ENCODE assay signal across 18 mouse cellular contexts in the genomic region with DNA sequence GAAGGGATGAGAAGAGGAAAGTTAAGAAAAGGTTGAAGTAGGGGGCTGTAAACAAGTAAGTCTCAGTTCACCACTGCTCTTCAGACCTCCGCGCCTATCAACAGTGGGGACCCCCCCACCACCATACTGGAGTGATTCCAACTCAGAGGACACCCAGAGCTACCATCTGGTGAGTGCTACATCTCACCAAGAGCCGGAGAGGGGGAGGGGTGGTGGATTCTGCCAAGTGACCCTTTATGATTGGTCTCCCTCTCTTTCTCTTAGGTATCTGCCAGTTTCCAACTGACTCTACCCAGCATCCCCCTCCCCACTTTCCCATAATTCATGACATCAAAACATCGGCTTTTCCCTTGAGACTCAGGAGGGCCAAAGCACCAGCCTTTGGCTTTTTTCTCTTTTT. TPM values are rescaled to one million over a fixed set of nuclear protein-coding genes. Genes with fewer than 3 reads are reported as not detected.
"Had no signal": no experiment of that assay in that cellular context is flagged by ENCODE, and none has a peak within 500 bp of the region (broad histone marks: within the 10 kb centered on the region; RNA-seq: fewer than 3 reads in every experiment).

No protein-coding gene starts in this region.

- H3K9me3 ChIP-seq: limb, embryonic 12.5 days; liver, embryonic 13.5 days; lung, embryonic 15.5 days; megakaryocyte, embryonic 14.5 days; stomach, embryonic 15.5 days had no signal

- DNase-seq: kidney, postnatal 25 days; liver; liver, embryonic 13.5 days; liver, postnatal 0 days; lung, postnatal 14 days; right cerebral cortex, postnatal 14 days; thymus, adult 2 months; thymus, postnatal 25 days had no signal

- H3K9ac ChIP-seq: limb, embryonic 12.5 days; liver, embryonic 13.5 days; liver, postnatal 0 days; lung, embryonic 15.5 days; stomach, embryonic 15.5 days had no signal

- H3K4me2 ChIP-seq: limb, embryonic 12.5 days; liver, embryonic 13.5 days; lung, embryonic 15.5 days; midbrain, embryonic 11.5 days; stomach, embryonic 15.5 days had no signal

- ATAC-seq: liver, postnatal 0 days; midbrain, embryonic 16.5 days had no signal

- H3K4me3 ChIP-seq: left cerebral cortex, adult 2 months; limb, embryonic 12.5 days; liver, embryonic 13.5 days; lung, embryonic 15.5 days; megakaryocyte, embryonic 14.5 days; stomach, embryonic 15.5 days had no signal

- H3K27ac ChIP-seq: left cerebral cortex, adult 2 months; limb, embryonic 12.5 days; liver, embryonic 13.5 days; lung, embryonic 15.5 days; macrophage; stomach, embryonic 15.5 days had no signal

RNA-seq across cellular contexts. Expression of a gene that starts 5.4 kb away (rescaled TPM):
- polyA plus RNA-seq: liver, postnatal 0 days; macrophage had no signal

RNA-seq across cellular contexts. Expression of a gene that starts 23.6 kb away (rescaled TPM):
- total RNA-seq: layer of hippocampus, postnatal 25 days; left cerebral cortex, adult 2 months; left cerebral cortex, postnatal 25 days had no signal
- polyA plus RNA-seq: macrophage had no signal
